Mouse (Mus musculus) CD8-positive naive resting alpha-beta T cell, adult 2 months (primary cell): Measurements from ENCODE around the gene Fhl2.
A peak's percentile ranks its signal among the peaks of the same experiment; 100 is the strongest.
"Not testable (repeated sequence)": the region's sequence is repeated elsewhere in the genome, so short reads cannot be mapped to it uniquely, and the experiment has no call there.

Experiments used
- DNase-seq, 2 experiments: peaks; one replicate each; pipeline ENCODE4 v3.0.0; 2022; ENCODE audit warnings: low read depth in 2 of 2, low spot score in 2 of 2

Gene Fhl2

GRCm38 (mm10) chr1:43153538-43153937 lies 43.2 kb downstream of the Fhl2 start:
- no peak for DNase-seq

GRCm38 (mm10) chr1:43152626-43153025 lies 44.2 kb downstream of the Fhl2 start:
- no peak for DNase-seq

- no peak for DNase-seq
These were observed 46.6 kb downstream of the Fhl2 start for GRCm38 (mm10) chr1:43150225-43150624.

GRCm38 (mm10) chr1:43147474-43147873 lies 49.3 kb downstream of the Fhl2 start:
- no peak for DNase-seq

- no peak for DNase-seq
These were observed 51.4 kb downstream of the Fhl2 start for GRCm38 (mm10) chr1:43145388-43145787.

GRCm38 (mm10) chr1:43144338-43144906 lies 52.4 kb downstream of the Fhl2 start:
- DNase-seq: no peak

- DNase-seq: no peak
These were observed 53.0 kb downstream of the Fhl2 start for GRCm38 (mm10) chr1:43143791-43144190.

GRCm38 (mm10) chr1:43143284-43143683 lies 53.5 kb downstream of the Fhl2 start:
- no peak for DNase-seq

- DNase-seq: no peak
These were observed 53.9 kb downstream of the Fhl2 start for GRCm38 (mm10) chr1:43142849-43143248.

GRCm38 (mm10) chr1:43141555-43141961 lies 55.2 kb downstream of the Fhl2 start:
- no peak for DNase-seq

- peak; percentile 79 to 82 for DNase-seq
These were observed 57.1 kb downstream of the Fhl2 start for GRCm38 (mm10) chr1:43139587-43140266.

GRCm38 (mm10) chr1:43138268-43138812 lies 58.4 kb downstream of the Fhl2 start:
- no peak for DNase-seq

GRCm38 (mm10) chr1:43137334-43137733 lies 59.5 kb downstream of the Fhl2 start:
- no peak for DNase-seq

- DNase-seq: not testable (repeated sequence)
These were observed 60.2 kb downstream of the Fhl2 start for GRCm38 (mm10) chr1:43136488-43137029.

- DNase-seq: no peak
These were observed 65.2 kb downstream of the Fhl2 start for GRCm38 (mm10) chr1:43131591-43131990.

GRCm38 (mm10) chr1:43130219-43130981 lies 66.4 kb downstream of the Fhl2 start:
- DNase-seq: no peak

GRCm38 (mm10) chr1:43127820-43128610 lies 68.8 kb downstream of the Fhl2 start:
- DNase-seq: no peak

GRCm38 (mm10) chr1:43127196-43127595 lies 69.6 kb downstream of the Fhl2 start:
- DNase-seq: no peak

GRCm38 (mm10) chr1:43124726-43125125 lies 72.1 kb downstream of the Fhl2 start:
- no peak for DNase-seq

GRCm38 (mm10) chr1:43122616-43123015 lies 74.2 kb downstream of the Fhl2 start:
- DNase-seq: no peak

- DNase-seq: no peak
These were observed 75.8 kb downstream of the Fhl2 start for GRCm38 (mm10) chr1:43120950-43121349.
